Mouse (Mus musculus) adrenal gland, adult 18-20 months (tissue): ENCODE data around the gene Plcl1. TPM values are rescaled to one million over a fixed set of nuclear protein-coding genes. Genes with fewer than 3 reads are reported as not detected.

Source experiments
- DNase-seq, 2 experiments: peaks; one replicate each; pipeline ENCODE4 v3.0.0; 2021 to 2022; ENCODE audit warnings: low spot score in 2 of 2
- total RNA-seq, 2 experiments: library from RNA; stranded (reverse); gene quantifications; 1 replicate in 1 of 2; 2 replicates in 1 of 2; pipeline ENCODE4 v1.2.3; 2021

Plcl1 gene
- total RNA-seq, 2 experiments from 2014 or later: 4.1 to 4.5 TPM

GRCm38 (mm10) chr1:55605450-55605849 is 199.7 kb downstream of the Plcl1 start:
- DNase-seq: no peak

GRCm38 (mm10) chr1:55605956-55606355 is 200.2 kb downstream of the Plcl1 start:
- DNase-seq: no peak

GRCm38 (mm10) chr1:55606405-55606804 is 200.7 kb downstream of the Plcl1 start:
- DNase-seq: no peak

- DNase-seq: no peak
Observed at GRCm38 (mm10) chr1:55612759-55613328, 207.1 kb downstream of the Plcl1 start.

- DNase-seq: no peak
Observed at GRCm38 (mm10) chr1:55617857-55618256, 212.1 kb downstream of the Plcl1 start.

GRCm38 (mm10) chr1:55618617-55619286 is 213.0 kb downstream of the Plcl1 start:
- peak in 1 of 2 experiments; percentile 35 for DNase-seq

- no peak for DNase-seq
Observed at GRCm38 (mm10) chr1:55631496-55631895, 225.8 kb downstream of the Plcl1 start.

- DNase-seq: no peak
Observed at GRCm38 (mm10) chr1:55632024-55632423, 226.3 kb downstream of the Plcl1 start.

GRCm38 (mm10) chr1:55633326-55633725 is 227.6 kb downstream of the Plcl1 start:
- no peak for DNase-seq

GRCm38 (mm10) chr1:55659518-55660210 is 253.9 kb downstream of the Plcl1 start:
- no peak for DNase-seq

- DNase-seq: no peak
Observed at GRCm38 (mm10) chr1:55661381-55661780, 255.7 kb downstream of the Plcl1 start.

GRCm38 (mm10) chr1:55665137-55665827 is 259.6 kb downstream of the Plcl1 start:
- no peak for DNase-seq

- no peak for DNase-seq
Observed at GRCm38 (mm10) chr1:55665828-55666673, 260.3 kb downstream of the Plcl1 start.

GRCm38 (mm10) chr1:55666798-55667197 is 261.1 kb downstream of the Plcl1 start:
- no peak for DNase-seq

GRCm38 (mm10) chr1:55668622-55669237 is 263.0 kb downstream of the Plcl1 start:
- DNase-seq: no peak

GRCm38 (mm10) chr1:55682676-55683075 is 277.0 kb downstream of the Plcl1 start:
- DNase-seq: no peak

- DNase-seq: no peak
Observed at GRCm38 (mm10) chr1:55686261-55686660, 280.5 kb downstream of the Plcl1 start.

GRCm38 (mm10) chr1:55693636-55694220 is 288.0 kb downstream of the Plcl1 start:
- no peak for DNase-seq

GRCm38 (mm10) chr1:55696206-55696605 is 290.5 kb downstream of the Plcl1 start:
- DNase-seq: no peak

- no peak for DNase-seq
Observed at GRCm38 (mm10) chr1:55699393-55699970, 293.8 kb downstream of the Plcl1 start.
